Comparison of ENCODE assay signal across 5 mouse cellular contexts in the genomic region with DNA sequence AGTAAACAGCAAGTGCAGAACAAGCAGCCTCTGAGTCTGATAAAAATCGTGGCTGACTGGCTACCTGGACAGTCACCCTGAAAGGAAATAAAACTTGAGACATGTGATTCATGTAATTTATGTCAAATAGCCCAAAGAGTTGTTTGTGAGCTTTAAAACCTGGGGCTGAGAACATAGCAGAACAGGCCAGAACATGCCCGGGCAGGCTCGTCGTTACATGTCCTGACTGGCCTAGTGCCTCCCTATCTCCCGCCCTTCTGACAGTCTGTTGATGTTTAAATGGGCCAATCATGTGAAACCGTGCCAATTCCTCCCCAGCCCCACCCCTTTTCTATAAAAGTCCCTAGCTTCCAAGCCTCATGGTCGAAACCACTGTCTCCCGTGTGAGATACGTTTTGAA. TPM values are rescaled to one million over a fixed set of nuclear protein-coding genes. Genes with fewer than 3 reads are reported as not detected.
"Had no signal": no experiment of that assay in that cellular context is flagged by ENCODE, and none has a peak within 500 bp of the region (broad histone marks: within the 10 kb centered on the region; RNA-seq: fewer than 3 reads in every experiment).

No protein-coding gene starts in this region.

RNA-seq across cellular contexts. Expression of a gene that starts 41.5 kb away (rescaled TPM):
- polyA plus RNA-seq: kidney, postnatal 0 days; limb, embryonic 11.5 days; limb, embryonic 13.5 days; limb, embryonic 15.5 days; liver, adult 2 months had no signal
